Mouse (Mus musculus) 416B (cell line): Measurements from ENCODE around the gene Vmn2r102.

Experiments used
- DNase-seq: peaks from one replicate; pipeline ENCODE4 v3.0.0; 2011; ENCODE audit warnings: low read depth

Vmn2r102 gene

GRCm38 (mm10) chr17:19660028-19660427 is at the start of gene Vmn2r102:
Gene Vmn2r102 (plus strand): TSS chr17:19660328.
- no peak for DNase-seq

GRCm38 (mm10) chr17:19629328-19629727 is 30.8 kb upstream of the Vmn2r102 start:
- DNase-seq = no peak

- peak; percentile 27 for DNase-seq
Measured at GRCm38 (mm10) chr17:19658447-19658846, 1.7 kb upstream of the Vmn2r102 start.

GRCm38 (mm10) chr17:19692062-19692461 is 31.9 kb downstream of the Vmn2r102 start:
- no peak for DNase-seq
